Mouse (Mus musculus) embryonic facial prominence, embryonic 11.5 days (tissue): ENCODE measurements around the gene Uroc1. TPM values are rescaled to one million over a fixed set of nuclear protein-coding genes. Genes with fewer than 3 reads are reported as not detected.

ENCODE experiments used
- ATAC-seq: fragments of 200-750 bp; cut with Nextera tagmentation; replicated peaks from 2 replicates; pipeline ENCODE4 v1.8.0; 2017; ENCODE audit warnings: low read depth; ENCODE audit not compliant: insufficient number of reproducible peaks, low FRiP score, low TSS enrichment
- DNase-seq: peaks from one replicate; pipeline ENCODE4 v3.0.0-alpha.2; 2015; ENCODE audit warnings: low spot score
- H3K27ac ChIP-seq: fragments of 300-500 bp; sonication (generic); replicated peaks from 2 replicates; pipeline ENCODE4 v1.5.1; 2014; ENCODE audit warnings: mild to moderate bottlenecking, low read depth, low read length, control low read depth
- H3K27me3 ChIP-seq: fragments of 300-500 bp; sonication (generic); 2 replicates; pipeline ENCODE4 v1.6.1; 2014; ENCODE audit warnings: mild to moderate bottlenecking, low read length, moderate library complexity, mixed read lengths; ENCODE audit not compliant: control insufficient read depth, insufficient read depth
- H3K36me3 ChIP-seq: fragments of 300-500 bp; sonication (generic); replicated peaks from 2 replicates; pipeline ENCODE4 v1.6.1; 2014; ENCODE audit warnings: low read depth, mild to moderate bottlenecking, low read length, moderate library complexity, mixed read lengths; ENCODE audit not compliant: control insufficient read depth, insufficient read depth
- H3K4me1 ChIP-seq: fragments of 300-500 bp; sonication (generic); 2 replicates; pipeline ENCODE4 v1.6.1; 2014; ENCODE audit warnings: low read length, mixed read lengths; ENCODE audit not compliant: control insufficient read depth, insufficient read depth
- H3K4me2 ChIP-seq: fragments of 300-500 bp; sonication (generic); 2 replicates; pipeline ENCODE4 v1.6.1; 2014; ENCODE audit warnings: low read depth, mild to moderate bottlenecking, control low read depth, low read length, moderate library complexity
- H3K4me3 ChIP-seq: fragments of 300-500 bp; sonication (generic); 2 replicates; pipeline ENCODE4 v1.5.1; 2014; ENCODE audit warnings: low read depth, low read length, control low read depth
- H3K9ac ChIP-seq: fragments of 300-500 bp; sonication (generic); replicated peaks from 2 replicates; pipeline ENCODE4 v1.6.1; 2014; ENCODE audit warnings: mild to moderate bottlenecking, control low read depth, low read length
- H3K9me3 ChIP-seq: fragments of 300-500 bp; sonication (generic); replicated peaks from 2 replicates; pipeline ENCODE4 v1.6.1; 2016; ENCODE audit warnings: mild to moderate bottlenecking, low read length, inconsistent platforms, mixed read lengths; ENCODE audit not compliant: control insufficient read depth
- WGBS: fragments of 180-500 bp; shearing (Covaris S2); extraction: QIAGEN DNeasy Blood & Tissue Kit; methylation state at CpG from one replicate; pipeline ENCODE4 v1.1.7; 2014; 5-methylcytosine and 5-hydroxymethylcytosine counted together
- polyA plus RNA-seq: library from polyadenylated mRNA; unstranded; fragments of >200 nt; fragmentation: Nextera tagmentation; extraction: Ambion mirVana; gene quantifications from 2 replicates; pipeline ENCODE4 v1.2.1, GENCODE M21; 2014

Uroc1 gene
- polyA plus RNA-seq, 1 experiment from 2014 or later, result not detected

DNA sequence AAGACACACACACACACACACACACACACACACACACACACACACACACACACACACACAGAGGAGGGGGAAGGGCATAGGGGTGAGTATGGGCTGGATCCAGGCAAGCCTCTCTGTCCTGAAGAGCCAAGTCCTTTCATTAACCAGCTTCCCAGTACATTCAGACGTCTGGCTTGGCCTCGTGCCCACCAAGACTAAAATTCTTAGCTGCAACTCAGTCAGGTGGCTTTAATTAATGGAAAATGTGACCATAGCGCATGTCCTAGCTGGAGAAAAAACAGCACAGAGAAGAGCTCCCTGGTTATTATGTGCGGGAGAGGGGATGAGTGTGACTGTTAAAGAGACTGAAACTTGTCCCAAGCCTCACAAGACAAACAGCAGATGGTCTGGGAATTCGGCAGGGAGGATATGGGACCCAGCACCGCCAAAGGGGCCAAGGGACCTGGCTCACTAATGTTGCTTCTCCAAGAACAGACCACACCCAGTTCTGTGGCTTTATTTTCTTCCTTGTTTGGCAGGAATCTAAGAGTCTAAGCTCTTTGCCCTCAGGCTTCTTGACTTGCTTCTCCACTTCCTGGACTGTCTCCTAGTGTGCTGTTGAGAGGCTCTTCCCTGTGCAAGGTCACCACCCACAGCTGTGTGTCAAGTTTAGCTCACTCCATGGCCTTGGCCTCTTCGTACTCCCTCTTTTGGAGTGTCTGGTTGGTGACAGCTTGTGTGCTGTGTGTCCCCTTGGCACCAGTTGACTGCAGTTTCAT, 27.1 kb downstream of the Uroc1 start:
- Histone ChIP-seq H3K27me3 (no peaks in the 10 kb centered on the region), H3K4me2 (no peak overlapping the region), H3K36me3 (no peaks in the 10 kb centered on the region), H3K4me1 (no peaks in the 10 kb centered on the region), H3K9ac (no peak overlapping the region), H3K9me3 (no peaks in the 10 kb centered on the region), H3K4me3 (no peak overlapping the region), H3K27ac (no peak overlapping the region)
- peak; percentile 74 for DNase-seq
- peak; percentile 51 for ATAC-seq
- WGBS, result 40% methylated on average over 7 of the region's 7 CpGs

DNA sequence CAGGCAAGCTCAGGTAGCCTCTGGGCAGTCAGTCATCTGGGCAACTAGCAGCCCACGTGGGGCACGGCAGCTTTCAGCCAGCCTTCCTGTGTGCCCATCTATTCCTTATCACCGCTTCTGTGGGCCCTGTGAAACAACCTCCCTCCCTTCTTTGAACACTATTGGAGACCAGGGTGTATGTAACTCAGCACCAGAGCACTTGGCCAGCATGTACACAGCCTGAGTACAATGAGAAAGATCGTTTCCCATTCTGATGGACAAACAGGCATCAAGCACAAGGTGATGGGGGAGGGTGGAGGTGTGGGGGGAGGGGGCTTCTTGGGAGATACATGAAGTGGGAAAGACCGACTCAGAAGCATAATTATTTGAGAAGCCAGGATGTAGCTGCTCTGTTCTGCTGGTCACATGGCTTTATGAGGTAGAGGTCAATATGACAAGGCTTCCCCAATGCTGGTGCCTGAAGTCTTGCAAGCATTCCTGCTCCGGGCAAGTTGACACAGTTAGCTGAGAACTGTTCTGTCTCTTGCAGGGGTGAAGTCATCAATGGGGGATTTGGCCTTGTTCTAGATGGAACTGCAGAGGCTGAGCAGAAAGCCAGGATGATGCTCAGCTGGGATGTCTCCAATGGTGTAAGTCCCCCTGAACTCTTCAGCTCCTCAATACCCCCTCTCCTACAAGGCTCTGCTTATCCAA, 28.0 kb downstream of the Uroc1 start:
- no peak overlapping the region for H3K4me3 ChIP-seq
- no peaks in the 10 kb centered on the region for H3K4me1 ChIP-seq
- no peaks in the 10 kb centered on the region for H3K27me3 ChIP-seq
- no peak overlapping the region for H3K27ac ChIP-seq
- no peak for ATAC-seq
- H3K9ac ChIP-seq, result no peak overlapping the region
- H3K9me3 ChIP-seq, result no peaks in the 10 kb centered on the region
- 83% methylated on average over 6 of the region's 6 CpGs for WGBS
- DNase-seq, result no peak
- no peak overlapping the region for H3K4me2 ChIP-seq
- H3K36me3 ChIP-seq, result no peaks in the 10 kb centered on the region

DNA sequence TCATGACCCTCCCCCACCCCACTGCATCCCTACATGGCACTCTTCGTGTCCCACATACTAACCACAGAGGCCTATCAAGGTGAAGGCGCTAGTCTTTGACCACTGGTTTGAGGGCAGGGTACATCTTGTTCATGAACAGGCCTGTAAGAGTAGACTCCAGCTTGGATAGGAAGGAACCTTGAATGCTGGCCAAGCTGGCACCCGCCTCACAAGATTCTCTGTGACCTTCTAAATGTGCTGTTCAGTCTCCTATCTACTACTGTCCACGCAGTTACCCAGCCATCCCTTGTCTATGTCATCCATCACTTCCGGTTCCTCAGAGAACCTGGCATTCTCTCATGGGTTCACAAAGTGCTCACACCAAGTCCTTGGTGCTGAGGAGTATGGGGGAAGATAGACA, 30.2 kb downstream of the Uroc1 start:
- 85% methylated on average over 5 of the region's 5 CpGs for WGBS
- ATAC-seq (no peak), DNase-seq (no peak)
- Histone ChIP-seq H3K4me3 (no peak overlapping the region), H3K36me3 (no peaks in the 10 kb centered on the region), H3K27me3 (no peaks in the 10 kb centered on the region), H3K9me3 (no peaks in the 10 kb centered on the region), H3K4me2 (no peak overlapping the region), H3K27ac (no peak overlapping the region), H3K4me1 (no peaks in the 10 kb centered on the region), H3K9ac (no peak overlapping the region)

DNA sequence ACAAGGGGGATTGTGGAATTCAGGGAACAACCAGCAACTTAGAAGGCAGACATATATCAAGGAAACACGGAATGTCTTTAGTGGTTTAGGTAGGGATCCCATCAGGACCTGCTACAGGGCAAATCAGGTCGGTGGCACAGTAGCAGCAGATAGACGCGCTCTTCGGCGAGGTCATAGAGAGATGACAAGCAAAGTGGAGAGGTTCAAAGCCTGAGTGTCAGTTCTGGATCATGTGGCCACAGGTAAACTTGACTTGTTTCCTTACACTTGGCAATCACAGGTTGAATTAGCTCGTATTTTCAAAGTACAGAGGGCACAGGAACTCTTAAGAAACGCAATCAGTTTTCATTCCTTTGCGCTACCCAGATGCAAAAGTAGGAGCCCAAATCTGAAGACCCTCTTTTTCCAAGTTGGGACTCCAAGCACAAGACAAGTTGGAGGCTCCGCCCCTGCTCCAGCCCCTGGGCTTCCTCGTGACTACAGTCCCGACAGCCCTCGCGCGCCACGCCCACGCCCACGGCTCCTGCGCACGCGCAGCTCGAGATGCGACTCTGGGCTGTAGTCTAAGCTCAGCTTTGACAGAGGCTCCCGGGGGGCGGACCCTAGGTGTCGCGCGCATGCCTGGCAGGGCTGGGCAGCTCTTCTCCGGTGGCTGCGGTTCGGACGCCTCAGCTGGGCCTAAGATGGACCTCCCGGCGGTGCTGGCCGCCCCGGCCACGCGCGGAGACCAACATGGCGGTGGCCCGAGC, 36.1 kb downstream of the Uroc1 start, which contains the start of gene Zxdc:
Gene Zxdc (plus strand): TSS at position 517 of the 749 bp plus-strand sequence.
- peak; percentile 98 for DNase-seq
- WGBS, result 6% methylated on average over 41 of the region's 41 CpGs

DNA sequence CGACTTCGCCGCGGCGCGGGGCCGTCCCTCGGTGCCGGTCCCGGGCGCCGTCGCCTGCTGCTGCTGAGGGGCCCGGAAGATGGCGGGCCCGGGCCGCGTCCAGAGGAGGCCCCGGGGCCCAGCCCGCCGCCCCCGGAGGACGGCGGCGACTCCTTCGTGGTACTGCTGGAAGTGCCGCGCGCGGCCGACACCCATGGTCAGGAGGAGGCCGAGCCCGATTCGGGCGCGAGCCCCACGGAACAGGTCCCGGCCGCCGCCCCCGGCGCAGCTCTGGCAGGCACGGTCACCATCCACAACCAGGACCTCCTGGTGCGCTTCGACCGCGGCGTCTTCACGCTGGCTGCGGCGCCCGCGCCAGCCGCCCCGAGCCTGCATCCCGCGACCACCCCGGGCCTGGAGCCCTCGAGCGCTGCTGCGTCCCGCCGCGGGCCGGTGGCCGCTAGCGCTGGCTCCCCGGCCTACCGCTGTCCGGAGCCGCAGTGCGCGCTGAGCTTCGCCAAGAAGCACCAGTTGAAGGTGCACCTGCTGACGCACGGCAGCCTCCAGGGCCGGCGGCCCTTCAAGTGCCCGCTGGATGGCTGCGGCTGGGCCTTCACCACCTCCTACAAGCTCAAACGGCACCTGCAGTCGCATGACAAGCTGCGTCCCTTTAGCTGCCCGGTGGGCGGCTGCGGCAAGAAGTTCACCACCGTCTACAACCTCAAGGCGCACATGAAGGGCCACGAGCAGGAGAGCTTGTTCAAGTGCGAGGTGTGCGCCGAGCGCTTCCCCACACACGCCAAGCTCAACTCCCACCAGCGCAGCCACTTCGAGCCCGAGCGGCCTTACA, 36.9 kb downstream of the Uroc1 start:
- Histone ChIP-seq H3K27ac (no peak overlapping the region; the same call in 1 of the 2 replicates), H3K36me3 (peaks cover 8% of the 10 kb centered on the region), H3K27me3 (no peaks in the 10 kb centered on the region), H3K9ac (peak overlapping the region; percentile 79), H3K4me1 (no peaks in the 10 kb centered on the region), H3K9me3 (no peaks in the 10 kb centered on the region), H3K4me2 (peak overlapping the region; percentile 99), H3K4me3 (peak overlapping the region; percentile 92)
- peak; percentile 77 for ATAC-seq
- peak; percentile 36 for DNase-seq
- under 1% methylated on average over 97 of the region's 98 CpGs for WGBS

More for the DNA sequence above, 36.1 kb downstream of the Uroc1 start, which contains the start of gene Zxdc:
- H3K27ac ChIP-seq, result no peak within 1 kb of the TSS; the same call in 1 of the 2 replicates
- no peaks in the 10 kb centered on the region for H3K27me3 ChIP-seq
- ATAC-seq, result peak; percentile 95
- peak within 1 kb of the TSS; percentile 99 for H3K4me2 ChIP-seq
- H3K9ac ChIP-seq, result peak within 1 kb of the TSS; percentile 79
- H3K4me1 ChIP-seq, result no peaks in the 10 kb centered on the region
- peaks cover 6% of the 10 kb centered on the region for H3K36me3 ChIP-seq
- H3K4me3 ChIP-seq, result peak within 1 kb of the TSS; percentile 92
- no peaks in the 10 kb centered on the region for H3K9me3 ChIP-seq

DNA sequence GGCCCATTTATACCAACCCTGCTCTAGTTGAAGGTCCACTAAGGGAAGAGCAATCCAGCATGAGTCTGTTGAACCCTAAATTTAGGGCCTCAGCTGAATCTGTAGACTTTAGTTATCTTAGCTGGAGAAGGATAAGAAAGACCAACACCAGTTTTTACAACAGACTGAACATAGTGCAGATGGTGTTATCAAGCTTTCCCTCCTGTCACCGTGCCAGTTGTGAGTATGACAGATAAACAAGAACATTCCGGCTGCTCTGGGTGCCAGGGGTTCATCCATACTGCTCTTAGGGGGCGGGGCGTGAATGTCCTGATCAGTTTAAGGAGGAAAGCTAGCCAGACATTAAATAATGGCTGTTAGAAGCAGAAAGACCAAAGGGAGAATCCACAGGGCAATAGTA, 41.6 kb downstream of the Uroc1 start:
- no peak overlapping the region for H3K4me2 ChIP-seq
- H3K36me3 ChIP-seq, result peaks cover 8% of the 10 kb centered on the region
- no peaks in the 10 kb centered on the region for H3K9me3 ChIP-seq
- H3K27me3 ChIP-seq, result no peaks in the 10 kb centered on the region
- no peaks in the 10 kb centered on the region for H3K4me1 ChIP-seq
- no peak overlapping the region for H3K27ac ChIP-seq
- DNase-seq, result no peak
- WGBS, result 93% methylated on average over 4 of the region's 4 CpGs
- ATAC-seq, result no peak
- H3K9ac ChIP-seq, result no peak overlapping the region
- H3K4me3 ChIP-seq, result no peak overlapping the region

DNA sequence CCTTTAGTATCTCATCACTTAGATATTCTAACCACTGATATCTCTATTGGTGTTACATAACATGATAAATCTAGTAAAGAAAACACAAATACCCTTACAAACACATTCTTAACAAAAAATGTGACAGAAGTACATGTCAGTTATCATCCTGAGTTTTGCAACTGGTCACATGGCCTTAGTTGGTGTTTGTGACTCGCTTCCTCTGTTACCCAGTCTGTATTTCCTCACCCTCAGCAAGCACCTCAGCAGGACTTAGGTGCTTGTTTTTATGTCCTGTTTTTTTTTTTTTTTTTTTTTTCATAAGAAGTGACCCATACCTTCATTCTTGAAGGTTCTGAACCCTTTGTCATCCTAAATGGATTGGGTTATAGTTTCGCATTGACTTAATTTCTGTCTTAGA, 44.6 kb downstream of the Uroc1 start:
- Histone ChIP-seq H3K36me3 (peaks cover 10% of the 10 kb centered on the region), H3K27ac (no peak overlapping the region), H3K9me3 (no peaks in the 10 kb centered on the region), H3K4me3 (no peak overlapping the region), H3K4me1 (no peaks in the 10 kb centered on the region), H3K27me3 (no peaks in the 10 kb centered on the region), H3K4me2 (no peak overlapping the region), H3K9ac (no peak overlapping the region)
- 96% methylated on average over 2 of the region's 2 CpGs for WGBS
- DNase-seq (no peak), ATAC-seq (no peak)
